Mouse (Mus musculus): ENCODE measurements at regions not wholly inside any gene's neighbourhood (a gene's known extent, or its start where the extent isn't known, plus 50 kb on each side); places are given as distances from the start of the nearest gene placed in this dataset.

DNA sequence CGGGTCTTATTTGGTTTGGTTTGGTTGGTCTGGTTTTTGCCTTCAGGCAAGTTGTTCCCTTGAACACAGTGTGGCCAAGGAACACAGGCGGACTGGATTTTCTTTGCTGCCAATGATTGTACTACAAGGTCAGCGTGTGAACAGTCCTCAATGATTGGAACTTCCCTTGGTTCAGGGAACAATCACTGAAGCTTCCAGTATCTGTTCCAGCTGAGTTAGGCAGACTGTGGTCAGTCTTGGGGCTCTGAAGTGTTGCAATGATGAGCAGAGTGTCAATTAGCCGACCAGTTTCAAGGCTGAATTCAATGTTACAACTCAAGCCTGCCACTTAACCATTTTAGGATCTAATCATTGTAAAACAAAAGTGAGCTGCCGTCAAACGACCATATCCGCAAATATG is 189.5 kb upstream of the Onecut1 start:
- 90% methylated on average over 7 of the region's 7 CpGs for WGBS
- no peak overlapping the region for H3K4me3 ChIP-seq (ENCODE audit: low read depth, low read length)

GRCm38 (mm10) chr9:74698229-74698628 is 163.5 kb upstream of the Onecut1 start:
- Histone ChIP-seq H3K36me3 (ENCODE audit: control insufficient read depth, insufficient read depth, low read length) (no peaks in the 10 kb centered on the region), H3K27ac (ENCODE audit: low read depth, low read length) (no peak overlapping the region), H3K4me3 (ENCODE audit: low read depth, low read length) (no peak overlapping the region), H3K4me1 (ENCODE audit: control insufficient read depth, insufficient read depth, low read length) (no peaks in the 10 kb centered on the region), H3K9ac (replicated peaks; ENCODE audit: low read depth, low read length) (no peak overlapping the region), H3K4me2 (ENCODE audit: low read depth, low read length) (no peak overlapping the region), H3K9me3 (ENCODE audit: control insufficient read depth, low read length) (no peaks in the 10 kb centered on the region), H3K27me3 (ENCODE audit: control insufficient read depth, insufficient read depth, low read length) (no peaks in the 10 kb centered on the region)
- 59% methylated on average over 8 of the region's 8 CpGs for WGBS
- no peak for ATAC-seq (ENCODE audit: low read depth)

More for the DNA sequence above, 189.5 kb upstream of the Onecut1 start:
- Histone ChIP-seq H3K27me3 (ENCODE audit: control insufficient read depth, insufficient read depth, low read length) (no peaks in the 10 kb centered on the region), H3K9ac (replicated peaks; ENCODE audit: low read depth, low read length) (no peak overlapping the region), H3K36me3 (ENCODE audit: control insufficient read depth, insufficient read depth, low read length) (no peaks in the 10 kb centered on the region), H3K4me2 (ENCODE audit: low read depth, low read length) (no peak overlapping the region), H3K4me1 (ENCODE audit: control insufficient read depth, insufficient read depth, low read length) (no peaks in the 10 kb centered on the region), H3K27ac (ENCODE audit: low read depth, low read length) (no peak overlapping the region), H3K9me3 (ENCODE audit: control insufficient read depth, low read length) (no peaks in the 10 kb centered on the region)
- no peak for ATAC-seq (ENCODE audit: low read depth)

DNA sequence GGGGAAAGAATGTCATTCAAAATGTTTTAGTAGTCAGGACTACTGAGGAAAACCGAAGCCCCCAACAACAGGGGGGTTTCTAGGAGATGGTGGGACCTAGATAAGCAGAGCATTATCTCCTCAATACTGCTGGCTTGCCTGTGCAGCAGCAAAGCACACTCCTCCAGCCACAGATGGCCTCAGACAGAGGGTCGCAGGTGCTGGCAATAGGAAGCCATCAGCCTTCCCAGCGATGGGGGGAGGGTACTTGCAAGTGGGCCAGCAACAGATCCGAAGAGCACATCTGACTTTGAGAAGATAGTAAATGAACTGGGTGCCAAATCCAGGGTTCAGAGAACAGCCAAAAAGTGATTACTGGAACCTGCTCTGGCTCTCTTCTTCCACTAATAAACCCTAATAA is 156.0 kb upstream of the Onecut1 start:
- peak; percentile 41; the same call in 1 of the 2 replicates for ATAC-seq (ENCODE audit: low read depth)
- Histone ChIP-seq H3K27ac (ENCODE audit: low read depth, low read length) (no peak overlapping the region), H3K4me1 (ENCODE audit: control insufficient read depth, insufficient read depth, low read length) (no peaks in the 10 kb centered on the region), H3K4me2 (ENCODE audit: low read depth, low read length) (no peak overlapping the region), H3K27me3 (ENCODE audit: control insufficient read depth, insufficient read depth, low read length) (no peaks in the 10 kb centered on the region), H3K9ac (replicated peaks; ENCODE audit: low read depth, low read length) (no peak overlapping the region), H3K36me3 (ENCODE audit: control insufficient read depth, insufficient read depth, low read length) (no peaks in the 10 kb centered on the region), H3K4me3 (ENCODE audit: low read depth, low read length) (no peak overlapping the region), H3K9me3 (ENCODE audit: control insufficient read depth, low read length) (no peaks in the 10 kb centered on the region)
- 53% methylated on average over 4 of the region's 4 CpGs for WGBS

GRCm38 (mm10) chr9:74707608-74708007 is 154.1 kb upstream of the Onecut1 start:
- Histone ChIP-seq H3K36me3 (ENCODE audit: control insufficient read depth, insufficient read depth, low read length) (no peaks in the 10 kb centered on the region), H3K27ac (ENCODE audit: low read depth, low read length) (no peak overlapping the region), H3K9ac (replicated peaks; ENCODE audit: low read depth, low read length) (no peak overlapping the region), H3K4me2 (ENCODE audit: low read depth, low read length) (no peak overlapping the region), H3K4me1 (ENCODE audit: control insufficient read depth, insufficient read depth, low read length) (no peaks in the 10 kb centered on the region), H3K27me3 (ENCODE audit: control insufficient read depth, insufficient read depth, low read length) (no peaks in the 10 kb centered on the region), H3K4me3 (ENCODE audit: low read depth, low read length) (no peak overlapping the region), H3K9me3 (ENCODE audit: control insufficient read depth, low read length) (no peaks in the 10 kb centered on the region)
- no peak for ATAC-seq (ENCODE audit: low read depth)
- 46% methylated on average over 1 of the region's 1 CpGs for WGBS

- H3K4me2 ChIP-seq (ENCODE audit: low read depth, low read length) = no peak overlapping the region
- no peaks in the 10 kb centered on the region for H3K4me1 ChIP-seq (ENCODE audit: control insufficient read depth, insufficient read depth, low read length)
- no peak overlapping the region for H3K27ac ChIP-seq (ENCODE audit: low read depth, low read length)
- no peaks in the 10 kb centered on the region for H3K9me3 ChIP-seq (ENCODE audit: control insufficient read depth, low read length)
- 89% methylated on average over 10 of the region's 10 CpGs for WGBS
- H3K36me3 ChIP-seq (ENCODE audit: control insufficient read depth, insufficient read depth, low read length) = no peaks in the 10 kb centered on the region
- H3K4me3 ChIP-seq (ENCODE audit: low read depth, low read length) = no peak overlapping the region
- H3K9ac ChIP-seq (replicated peaks; ENCODE audit: low read depth, low read length) = no peak overlapping the region
- no peak for ATAC-seq (ENCODE audit: low read depth)
- H3K27me3 ChIP-seq (ENCODE audit: control insufficient read depth, insufficient read depth, low read length) = no peaks in the 10 kb centered on the region
Observed at GRCm38 (mm10) chr9:74711698-74712097, 150.0 kb upstream of the Onecut1 start.

DNA sequence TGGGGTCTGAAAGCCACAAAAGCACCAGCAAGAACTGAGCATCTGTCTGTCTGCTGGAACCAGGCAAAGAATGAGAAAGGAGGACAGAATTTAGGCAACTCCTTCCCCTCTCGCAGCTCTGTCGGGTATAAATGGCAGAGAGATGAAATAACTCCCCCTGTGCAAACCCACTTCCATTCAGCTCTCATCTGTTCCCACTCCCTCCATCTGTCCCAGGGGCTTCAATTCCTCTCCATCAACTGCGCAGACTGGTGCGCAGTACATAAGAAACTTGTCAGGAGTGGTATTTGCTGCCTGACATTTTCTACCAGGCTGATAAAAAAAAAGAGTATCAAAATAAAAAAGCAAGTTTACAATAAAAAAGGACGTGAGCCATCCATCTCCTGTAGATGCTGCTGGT is 129.3 kb upstream of the Onecut1 start:
- no peak overlapping the region for H3K4me2 ChIP-seq (ENCODE audit: low read depth, low read length)
- WGBS = 80% methylated on average over 5 of the region's 5 CpGs
- no peaks in the 10 kb centered on the region for H3K36me3 ChIP-seq (ENCODE audit: control insufficient read depth, insufficient read depth, low read length)
- no peak overlapping the region for H3K9ac ChIP-seq (replicated peaks; ENCODE audit: low read depth, low read length)
- no peaks in the 10 kb centered on the region for H3K4me1 ChIP-seq (ENCODE audit: control insufficient read depth, insufficient read depth, low read length)
- no peak for ATAC-seq (ENCODE audit: low read depth)
- no peaks in the 10 kb centered on the region for H3K27me3 ChIP-seq (ENCODE audit: control insufficient read depth, insufficient read depth, low read length)
- H3K27ac ChIP-seq (ENCODE audit: low read depth, low read length) = no peak overlapping the region
- H3K9me3 ChIP-seq (ENCODE audit: control insufficient read depth, low read length) = no peaks in the 10 kb centered on the region
- no peak overlapping the region for H3K4me3 ChIP-seq (ENCODE audit: low read depth, low read length)

DNA sequence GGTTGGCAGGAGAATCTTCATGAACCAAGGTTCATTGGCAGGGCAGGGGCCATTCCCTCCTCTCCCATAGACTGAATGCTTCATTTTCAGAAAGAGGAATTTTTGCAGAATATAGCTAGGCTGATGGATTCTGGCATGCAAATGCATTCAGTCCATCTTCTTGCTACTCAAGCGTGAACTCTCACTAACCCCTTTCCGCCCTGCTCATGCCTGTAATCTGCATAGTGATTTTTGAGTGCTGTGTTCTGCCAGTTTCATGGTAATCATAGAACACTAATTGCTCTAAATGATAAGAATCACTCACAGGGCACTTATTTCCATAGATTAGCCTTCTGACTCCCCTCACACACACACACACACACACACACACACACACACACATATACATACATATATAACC is 119.8 kb upstream of the Onecut1 start:
- ATAC-seq (ENCODE audit: low read depth) = no peak
- no peaks in the 10 kb centered on the region for H3K9me3 ChIP-seq (ENCODE audit: control insufficient read depth, low read length)
- H3K36me3 ChIP-seq (ENCODE audit: control insufficient read depth, insufficient read depth, low read length) = no peaks in the 10 kb centered on the region
- H3K27ac ChIP-seq (ENCODE audit: low read depth, low read length) = no peak overlapping the region
- H3K4me1 ChIP-seq (ENCODE audit: control insufficient read depth, insufficient read depth, low read length) = no peaks in the 10 kb centered on the region
- H3K4me3 ChIP-seq (ENCODE audit: low read depth, low read length) = no peak overlapping the region
- WGBS = 79% methylated on average over 2 of the region's 2 CpGs
- no peak overlapping the region for H3K4me2 ChIP-seq (ENCODE audit: low read depth, low read length)
- H3K27me3 ChIP-seq (ENCODE audit: control insufficient read depth, insufficient read depth, low read length) = no peaks in the 10 kb centered on the region
- H3K9ac ChIP-seq (replicated peaks; ENCODE audit: low read depth, low read length) = no peak overlapping the region

GRCm38 (mm10) chr9:74747886-74748285 is 113.8 kb upstream of the Onecut1 start:
- Histone ChIP-seq H3K4me2 (ENCODE audit: low read depth, low read length) (no peak overlapping the region), H3K27ac (ENCODE audit: low read depth, low read length) (no peak overlapping the region)
- no peak for ATAC-seq (ENCODE audit: low read depth)

GRCm38 (mm10) chr9:74758025-74758424 is 103.7 kb upstream of the Onecut1 start:
- no peak overlapping the region for H3K9ac ChIP-seq (replicated peaks; ENCODE audit: low read depth, low read length)
- WGBS = 75% methylated on average over 3 of the region's 3 CpGs
- H3K27ac ChIP-seq (ENCODE audit: low read depth, low read length) = no peak overlapping the region
- H3K9me3 ChIP-seq (ENCODE audit: control insufficient read depth, low read length) = no peaks in the 10 kb centered on the region
- no peak overlapping the region for H3K4me3 ChIP-seq (ENCODE audit: low read depth, low read length)
- no peak overlapping the region for H3K4me2 ChIP-seq (ENCODE audit: low read depth, low read length)
- no peaks in the 10 kb centered on the region for H3K27me3 ChIP-seq (ENCODE audit: control insufficient read depth, insufficient read depth, low read length)
- no peaks in the 10 kb centered on the region for H3K36me3 ChIP-seq (ENCODE audit: control insufficient read depth, insufficient read depth, low read length)
- H3K4me1 ChIP-seq (ENCODE audit: control insufficient read depth, insufficient read depth, low read length) = no peaks in the 10 kb centered on the region
- no peak for ATAC-seq (ENCODE audit: low read depth)

More at GRCm38 (mm10) chr9:74747886-74748285, 113.8 kb upstream of the Onecut1 start:
- Histone ChIP-seq H3K9ac (replicated peaks; ENCODE audit: low read depth, low read length) (no peak overlapping the region), H3K9me3 (ENCODE audit: control insufficient read depth, low read length) (no peaks in the 10 kb centered on the region), H3K4me3 (ENCODE audit: low read depth, low read length) (no peak overlapping the region), H3K4me1 (ENCODE audit: control insufficient read depth, insufficient read depth, low read length) (no peaks in the 10 kb centered on the region), H3K36me3 (ENCODE audit: control insufficient read depth, insufficient read depth, low read length) (no peaks in the 10 kb centered on the region), H3K27me3 (ENCODE audit: control insufficient read depth, insufficient read depth, low read length) (no peaks in the 10 kb centered on the region)
- WGBS = 83% methylated on average over 7 of the region's 7 CpGs

DNA sequence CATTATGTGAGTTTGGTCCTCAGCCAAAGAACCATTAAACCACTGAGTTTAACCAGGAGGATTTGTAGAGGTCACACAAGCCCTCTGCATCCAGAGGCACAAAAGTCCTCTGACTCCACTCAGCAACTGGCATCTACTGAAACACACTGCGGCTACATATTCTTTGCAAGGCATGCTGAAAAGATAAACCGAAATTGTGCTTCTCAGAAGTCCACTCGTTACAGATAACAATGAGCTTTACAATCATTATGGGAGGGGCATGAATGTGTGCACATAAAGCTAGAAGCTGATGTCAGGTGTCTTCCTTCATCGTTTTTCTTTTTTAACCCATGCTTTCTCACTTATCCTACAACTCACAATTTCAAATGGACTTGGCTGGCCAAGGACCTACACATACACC is 102.8 kb upstream of the Onecut1 start:
- no peaks in the 10 kb centered on the region for H3K36me3 ChIP-seq (ENCODE audit: control insufficient read depth, insufficient read depth, low read length)
- WGBS = 91% methylated on average over 4 of the region's 4 CpGs
- no peak overlapping the region for H3K9ac ChIP-seq (replicated peaks; ENCODE audit: low read depth, low read length)
- no peaks in the 10 kb centered on the region for H3K4me1 ChIP-seq (ENCODE audit: control insufficient read depth, insufficient read depth, low read length)
- no peak overlapping the region for H3K4me3 ChIP-seq (ENCODE audit: low read depth, low read length)
- H3K4me2 ChIP-seq (ENCODE audit: low read depth, low read length) = no peak overlapping the region
- ATAC-seq (ENCODE audit: low read depth) = no peak
- no peaks in the 10 kb centered on the region for H3K9me3 ChIP-seq (ENCODE audit: control insufficient read depth, low read length)
- no peaks in the 10 kb centered on the region for H3K27me3 ChIP-seq (ENCODE audit: control insufficient read depth, insufficient read depth, low read length)
- no peak overlapping the region for H3K27ac ChIP-seq (ENCODE audit: low read depth, low read length)
